Mouse (Mus musculus): ENCODE data around the gene Vmo1.

DNA sequence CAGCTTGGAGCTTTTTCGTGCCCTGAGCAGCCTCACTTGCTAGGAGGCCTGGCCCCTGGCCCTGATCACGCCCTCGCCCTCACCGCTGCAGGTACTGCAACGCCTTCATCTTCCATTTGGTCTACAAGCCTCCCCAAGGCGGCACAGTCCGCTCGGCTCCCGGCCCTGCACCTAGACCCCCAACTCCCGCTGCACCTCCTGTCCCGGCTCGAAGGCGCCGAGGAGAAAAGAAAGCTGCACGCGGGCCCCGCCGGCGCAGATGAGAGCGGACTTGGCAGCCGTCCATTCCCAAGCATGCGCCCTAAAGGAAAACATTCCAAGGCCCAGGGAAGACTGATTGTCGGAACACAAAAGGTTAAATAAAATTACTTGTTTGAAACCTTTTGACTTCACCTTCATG, 48.6 kb downstream of the Vmo1 start:
- TF ChIP-seq POLR2A (IDR thresholded peaks at IDR 0.05; ENCODE audit: extremely low read depth, insufficient read depth, low read length) (no peak), CTCF (IDR thresholded peaks at IDR 0.05; ENCODE audit: low read depth, low read length) (no peak)

Measured in liver, adult 2 months (tissue).